Mouse (Mus musculus): ENCODE measurements around the gene Nap1l1.
"Not testable (repeated sequence)": the region's sequence is repeated elsewhere in the genome, so short reads cannot be mapped to it uniquely, and the experiment has no call there.

The Nap1l1 gene

GRCm38 (mm10) chr10:111479599-111479998 lies 6.6 kb downstream of the Nap1l1 start:
- DNase-seq (ENCODE audit: low read depth) = no peak

GRCm38 (mm10) chr10:111482654-111483053 lies 9.6 kb downstream of the Nap1l1 start:
- DNase-seq (ENCODE audit: low read depth) = no peak

DNA sequence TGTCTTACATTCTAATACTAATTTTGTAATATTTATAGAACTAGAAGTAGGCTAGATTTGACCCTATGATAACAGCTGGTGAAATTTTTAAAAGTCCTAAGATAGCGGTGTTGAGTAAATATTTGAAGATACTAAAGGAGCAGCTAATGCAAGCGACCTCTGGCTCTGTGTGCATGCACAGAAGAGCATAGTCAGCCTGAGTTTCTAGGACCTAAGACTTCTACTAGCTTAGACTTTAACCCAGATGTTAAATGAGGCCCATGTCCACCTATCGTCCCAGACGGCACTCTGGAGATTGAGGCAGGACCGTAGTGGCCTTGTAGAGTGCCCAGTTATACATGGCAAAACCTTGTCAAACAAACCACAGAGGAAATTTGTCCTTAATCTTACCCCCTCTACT lies 11.1 kb downstream of the Nap1l1 start:
- no peak for DNase-seq (ENCODE audit: low read depth)

DNA sequence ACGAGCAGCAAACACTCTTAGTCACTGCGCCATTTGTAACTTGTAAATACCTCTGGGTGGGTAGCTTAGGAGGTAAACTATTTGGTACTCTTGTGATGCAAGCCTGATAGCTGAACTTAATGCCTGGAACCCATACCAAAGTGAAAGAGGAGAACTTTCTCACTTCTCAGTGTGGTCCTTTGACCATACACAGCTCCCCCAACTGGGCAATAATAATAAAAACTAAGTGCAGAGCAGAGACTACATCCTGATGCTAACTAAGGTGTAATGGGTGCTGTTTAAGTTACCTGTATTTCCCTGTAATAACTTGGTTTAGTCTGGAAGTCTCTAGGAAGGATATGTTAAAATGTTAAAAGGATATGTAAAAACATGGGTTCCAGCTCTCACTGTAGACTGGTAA lies 15.8 kb downstream of the Nap1l1 start:
- no peak for DNase-seq (ENCODE audit: low read depth)

DNA sequence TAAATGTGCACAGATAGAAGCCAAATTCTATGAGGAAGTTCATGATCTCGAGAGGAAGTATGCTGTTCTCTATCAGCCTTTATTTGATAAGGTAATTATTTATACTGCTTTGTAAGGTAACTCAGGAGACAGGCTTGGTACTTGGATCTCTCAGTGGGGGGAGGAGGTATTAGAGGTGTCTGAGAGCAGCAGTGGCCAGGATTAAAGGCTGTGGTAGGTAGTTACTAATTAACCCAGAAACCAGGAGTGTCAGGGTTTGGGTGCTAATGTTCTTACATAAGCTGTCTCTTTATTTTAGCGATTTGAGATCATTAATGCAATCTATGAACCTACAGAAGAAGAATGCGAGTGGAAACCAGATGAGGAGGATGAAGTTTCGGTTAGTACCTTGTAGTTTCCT lies 17.1 kb downstream of the Nap1l1 start:
- DNase-seq (ENCODE audit: low read depth) = not testable (repeated sequence)

DNA sequence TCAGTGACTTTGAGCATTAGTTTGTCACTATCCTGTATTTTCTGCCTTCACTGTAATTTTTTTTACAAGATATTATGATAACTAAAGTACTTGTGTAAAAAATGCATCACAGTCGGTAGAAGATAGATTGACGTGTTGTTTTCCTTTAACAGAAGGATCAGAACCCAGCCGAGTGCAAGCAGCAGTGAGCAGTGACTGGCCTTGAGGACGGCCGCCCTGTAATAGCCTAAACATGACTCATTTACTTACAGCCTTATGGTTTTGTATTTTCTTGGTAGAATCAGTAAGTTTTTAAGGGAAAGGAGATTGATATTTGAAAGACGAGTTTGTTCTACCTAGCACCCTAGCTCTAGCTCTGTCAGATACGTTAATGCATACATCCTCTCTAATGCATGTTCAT lies 22.9 kb downstream of the Nap1l1 start:
- DNase-seq (ENCODE audit: low read depth) = no peak

DNA sequence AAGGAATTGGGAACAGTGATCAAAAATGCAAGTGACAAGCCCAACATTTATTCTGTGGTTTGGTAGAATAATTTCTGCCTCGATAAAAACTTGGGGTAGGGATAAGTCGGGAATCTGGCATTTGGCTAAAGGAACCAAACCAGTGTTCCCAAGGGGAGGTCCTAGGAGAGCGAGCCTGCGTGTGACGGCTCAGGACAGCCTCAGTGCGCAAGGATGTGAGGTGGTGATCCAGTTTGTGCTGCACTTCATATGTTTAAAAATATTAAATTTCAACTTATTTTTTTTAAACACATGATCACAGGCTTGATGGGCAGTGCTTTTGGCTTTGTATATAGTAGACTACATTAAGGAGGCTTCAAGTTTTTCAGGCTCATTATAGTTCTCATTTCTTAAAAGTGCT lies 26.9 kb downstream of the Nap1l1 start:
- DNase-seq (ENCODE audit: low read depth) = no peak

DNA sequence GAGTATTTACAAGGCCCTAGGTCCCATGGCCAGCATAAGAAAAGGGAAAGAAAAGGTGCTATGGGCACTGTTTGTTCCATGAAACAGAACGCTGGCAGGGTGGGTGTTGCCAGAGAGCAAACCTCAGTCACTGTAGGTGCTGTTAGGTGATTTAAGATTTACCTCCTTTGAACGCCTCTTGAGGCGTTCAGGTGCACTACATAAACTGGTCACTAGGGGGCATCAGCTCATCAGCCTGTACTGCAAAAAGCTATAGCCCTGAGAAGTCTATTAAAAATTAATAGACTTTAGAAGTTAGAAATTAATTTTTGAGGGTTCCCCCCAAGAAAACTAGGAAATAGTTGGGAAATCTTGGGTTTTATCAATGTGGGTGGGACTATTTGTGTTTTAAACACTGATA lies 30.0 kb downstream of the Nap1l1 start:
- no peak for DNase-seq (ENCODE audit: low read depth)

DNA sequence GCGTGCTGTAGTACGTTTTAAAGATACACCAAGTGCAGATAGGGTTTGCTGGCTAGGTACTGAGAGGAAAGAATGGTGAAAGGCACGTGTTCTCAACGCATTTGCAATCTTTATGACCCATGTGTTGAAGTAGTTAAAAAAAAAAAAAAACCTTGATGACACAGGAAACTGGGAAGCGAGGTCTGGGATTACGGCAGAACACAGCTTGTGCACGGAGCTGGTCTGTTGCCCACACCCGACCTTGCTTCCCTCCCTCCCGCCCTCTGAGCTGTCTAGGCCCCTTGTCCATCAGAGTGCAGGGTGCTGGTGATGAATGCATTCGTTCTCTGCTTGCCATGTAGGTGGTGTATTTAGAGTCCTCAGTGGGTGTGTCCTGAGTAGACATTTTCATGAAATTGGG lies 30.7 kb downstream of the Nap1l1 start:
- no peak for DNase-seq (ENCODE audit: low read depth)

DNA sequence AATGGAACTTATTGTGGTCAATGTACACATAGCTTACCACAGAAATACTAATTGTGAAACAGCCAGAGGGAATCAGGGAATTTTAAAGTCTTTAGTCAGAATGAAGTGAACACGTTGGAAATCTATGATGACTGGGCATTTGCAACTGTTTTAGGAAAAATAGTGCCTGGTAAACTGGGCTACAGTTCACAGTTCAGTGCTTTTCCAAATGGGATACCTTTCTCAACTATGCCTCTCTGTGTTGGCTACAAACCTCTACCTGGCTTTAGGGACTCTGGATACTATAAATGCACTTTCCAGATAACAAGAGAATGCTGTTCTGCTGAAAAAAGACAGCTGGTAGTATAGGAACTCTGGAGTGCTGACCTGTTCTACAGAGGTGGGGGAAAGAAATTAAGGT lies 31.6 kb downstream of the Nap1l1 start:
- DNase-seq (ENCODE audit: low read depth) = no peak

DNA sequence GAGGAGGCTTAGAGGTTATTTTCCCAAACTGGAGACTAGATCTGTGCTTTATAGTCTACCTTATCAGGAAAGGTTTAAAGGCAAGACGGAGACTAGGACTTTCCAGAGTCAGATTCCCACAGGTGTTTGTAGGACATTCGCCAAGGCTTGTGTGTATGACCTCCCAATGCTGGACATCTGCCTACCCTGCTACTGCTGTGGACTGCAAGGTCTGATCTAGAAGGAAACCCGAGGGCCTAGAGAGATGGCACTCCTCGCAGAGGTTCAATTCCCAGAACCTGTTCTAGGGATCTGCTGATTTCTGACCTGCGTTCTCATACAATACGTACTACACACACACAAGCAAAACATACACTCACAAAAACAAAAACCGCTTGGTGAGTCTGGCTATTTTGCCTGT lies 32.4 kb downstream of the Nap1l1 start:
- DNase-seq (ENCODE audit: low read depth) = no peak

DNA sequence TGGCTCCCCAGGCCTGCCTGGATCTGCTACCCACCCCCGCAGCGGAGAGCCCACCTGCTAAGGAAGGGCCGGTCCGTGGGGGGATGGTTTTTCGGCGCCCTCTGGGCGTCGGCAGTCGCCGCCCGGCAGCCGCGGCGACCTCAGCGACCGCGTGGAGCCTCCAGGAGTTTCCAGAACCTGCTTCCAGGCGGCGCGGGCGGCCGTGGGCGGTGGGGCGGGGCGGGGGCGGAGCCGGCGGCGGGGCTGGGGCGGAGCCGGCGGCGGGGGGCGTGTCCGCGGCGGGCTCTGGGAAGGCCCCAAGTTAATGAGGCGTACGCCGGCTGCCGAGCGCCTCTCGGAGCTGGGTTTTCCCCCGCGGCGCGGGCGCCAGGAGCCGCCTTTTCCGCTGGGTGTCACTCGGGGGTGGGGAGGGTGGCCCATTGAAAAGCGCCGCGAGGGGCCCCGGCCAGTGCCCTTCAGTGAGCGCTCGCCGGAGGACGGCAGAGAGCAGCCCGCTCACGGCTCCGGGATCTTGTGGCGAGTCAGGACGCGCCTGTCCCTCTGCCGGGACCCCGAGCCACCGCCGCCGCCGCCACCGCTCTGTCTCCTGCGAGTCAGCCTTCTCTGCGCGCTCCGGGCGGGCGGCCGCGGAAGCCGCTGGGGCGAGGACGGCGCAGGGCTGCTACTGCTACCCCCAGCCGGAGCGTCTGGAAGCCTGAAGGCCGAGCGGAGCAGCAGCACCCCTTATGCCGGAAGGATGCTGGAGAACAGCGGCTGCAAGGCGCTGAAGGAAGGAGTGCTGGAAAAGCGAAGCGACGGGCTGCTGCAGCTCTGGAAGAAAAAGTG lies 33.3 kb downstream of the Nap1l1 start, which contains the start of gene Phlda1:
Gene Phlda1 (plus strand): TSS at position 186 of the 825 bp plus-strand sequence.
- DNase-seq (ENCODE audit: low read depth) = peak; percentile 76

DNA sequence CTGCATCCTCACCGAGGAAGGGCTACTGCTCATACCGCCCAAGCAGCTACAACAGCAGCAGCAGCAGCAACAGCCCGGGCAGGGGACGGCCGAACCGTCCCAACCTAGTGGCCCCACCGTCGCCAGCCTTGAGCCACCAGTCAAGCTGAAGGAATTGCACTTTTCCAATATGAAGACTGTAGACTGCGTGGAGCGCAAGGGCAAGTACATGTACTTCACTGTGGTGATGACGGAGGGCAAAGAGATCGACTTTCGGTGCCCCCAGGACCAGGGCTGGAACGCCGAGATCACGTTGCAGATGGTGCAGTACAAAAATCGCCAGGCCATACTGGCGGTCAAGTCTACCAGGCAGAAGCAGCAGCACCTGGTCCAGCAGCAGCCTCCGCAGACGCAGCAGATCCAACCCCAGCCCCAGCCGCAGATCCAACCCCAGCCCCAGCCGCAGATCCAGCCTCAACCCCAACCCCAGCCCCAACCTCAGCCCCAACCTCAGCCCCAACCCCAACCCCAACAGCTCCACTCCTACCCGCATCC lies 34.0 kb downstream of the Nap1l1 start:
- DNase-seq (ENCODE audit: low read depth) = no peak

GRCm38 (mm10) chr10:111507460-111508211 lies 34.6 kb downstream of the Nap1l1 start:
- DNase-seq (ENCODE audit: low read depth) = no peak

DNA sequence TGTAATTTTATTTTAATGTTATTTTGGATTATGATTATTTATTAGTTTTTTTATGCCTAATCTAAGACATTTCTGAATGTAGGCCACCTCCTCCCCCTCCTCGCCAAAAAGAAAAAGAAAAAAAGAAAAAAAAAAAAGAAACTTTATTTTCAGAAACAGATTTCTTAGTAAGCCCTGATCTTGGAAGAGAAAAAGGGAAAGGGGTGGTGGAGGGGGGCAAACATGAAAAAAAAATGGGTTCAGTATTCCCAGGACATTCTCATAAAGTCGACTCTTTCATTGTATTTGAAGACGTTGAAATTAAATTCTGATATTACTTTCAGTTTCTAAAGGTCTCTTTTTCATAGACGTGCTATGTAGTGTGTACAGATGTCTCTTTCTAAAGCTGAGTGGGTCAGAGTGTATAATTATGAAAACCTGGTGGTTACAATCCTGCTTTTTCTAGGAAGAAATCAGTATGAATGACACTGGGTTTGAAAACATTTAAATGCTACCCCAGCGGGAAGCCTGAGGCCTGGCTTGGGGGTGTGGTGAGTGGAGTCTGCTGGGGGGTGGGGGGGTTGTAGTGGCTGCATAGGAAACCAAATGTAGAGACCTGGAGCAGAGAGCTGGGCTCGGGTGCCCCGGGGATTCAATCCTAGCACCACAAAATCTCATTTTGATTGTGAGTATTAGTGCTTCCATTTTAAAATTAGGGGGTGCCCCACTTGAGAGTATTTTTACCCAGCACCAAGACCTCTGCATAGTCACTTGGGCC lies 35.5 kb downstream of the Nap1l1 start:
- DNase-seq (ENCODE audit: low read depth) = no peak

- DNase-seq (ENCODE audit: low read depth) = no peak
Measured at GRCm38 (mm10) chr10:111509103-111509784, 36.2 kb downstream of the Nap1l1 start.

DNA sequence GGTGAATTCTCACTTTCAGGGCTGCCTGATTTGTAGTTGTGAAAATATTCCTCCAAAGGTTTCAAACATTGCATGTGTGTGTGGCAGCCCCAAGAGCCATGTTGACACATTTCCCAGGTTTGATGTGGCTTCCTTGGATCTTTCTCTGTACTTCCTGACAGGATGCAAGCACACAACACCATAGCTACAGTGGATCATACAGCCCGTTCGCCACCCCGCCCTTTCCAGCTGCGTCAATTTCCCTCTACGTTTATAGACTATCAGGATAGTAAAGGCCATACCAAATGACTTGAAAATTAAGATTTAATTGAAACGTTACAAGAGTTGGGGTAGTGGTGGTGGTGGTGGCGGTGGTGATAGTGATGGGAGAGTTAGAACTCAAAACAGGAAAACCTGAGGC lies 37.0 kb downstream of the Nap1l1 start:
- no peak for DNase-seq (ENCODE audit: low read depth)

- DNase-seq (ENCODE audit: low read depth) = no peak
Measured at GRCm38 (mm10) chr10:111510798-111511197, 37.8 kb downstream of the Nap1l1 start.

- DNase-seq (ENCODE audit: low read depth) = no peak
Measured at GRCm38 (mm10) chr10:111512036-111512568, 39.1 kb downstream of the Nap1l1 start.

DNA sequence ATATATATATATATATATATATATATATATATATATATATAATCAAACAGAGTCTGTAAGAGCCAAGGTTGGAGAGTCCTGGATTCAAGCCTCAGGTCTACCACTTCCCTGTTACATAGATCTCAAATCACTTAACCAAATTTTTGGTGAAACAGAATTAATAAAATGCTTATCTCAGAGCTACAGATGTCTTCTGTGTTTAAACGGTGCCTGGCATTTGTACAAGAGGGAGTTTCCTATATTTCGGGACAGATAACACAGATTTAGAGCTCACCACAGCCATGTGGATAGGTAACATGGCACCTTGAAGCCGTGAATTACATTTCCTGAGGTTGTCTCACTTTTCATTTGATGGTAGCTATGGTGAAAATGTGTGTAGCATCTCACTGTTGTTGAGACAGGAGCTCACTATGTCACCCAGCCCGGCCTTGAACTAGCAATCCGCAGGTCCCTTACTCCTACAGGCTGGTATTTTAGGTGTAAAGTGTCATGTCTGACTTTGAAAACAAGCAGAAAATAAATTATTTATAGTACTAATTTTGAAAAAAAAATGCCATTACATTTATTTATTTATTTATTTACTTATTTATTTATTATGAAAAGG lies 41.4 kb downstream of the Nap1l1 start:
- no peak for DNase-seq (ENCODE audit: low read depth)
